12 mouse cellular contexts compared by ENCODE assay signal in the genomic region with DNA sequence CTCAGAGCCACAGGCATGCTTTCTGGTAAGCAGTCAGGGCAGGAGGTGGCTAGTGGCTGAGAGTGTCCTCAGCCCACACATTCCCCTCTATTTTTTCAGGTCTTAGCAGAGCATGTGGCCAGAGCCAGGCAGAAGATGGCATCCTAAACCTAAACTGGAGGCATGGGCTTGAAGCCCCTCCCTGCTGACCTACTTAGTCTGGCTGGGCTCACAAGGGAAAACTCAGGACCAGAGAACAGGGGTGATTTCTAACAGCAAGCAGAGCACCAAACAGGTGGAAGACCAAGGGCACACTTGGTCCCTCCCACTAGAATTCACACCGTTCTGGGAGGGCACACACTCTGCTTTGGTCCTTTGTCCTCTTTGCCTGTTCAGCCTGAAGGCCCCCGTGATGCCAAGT.
"Had no signal": no experiment of that assay in that cellular context is flagged by ENCODE, and none has a peak within 500 bp of the region (broad histone marks: within the 10 kb centered on the region; RNA-seq: fewer than 3 reads in every experiment).

No protein-coding gene starts in this region.

- H3K4me3 ChIP-seq: kidney, embryonic 15.5 days; left cerebral cortex, adult 2 months; limb, embryonic 15.5 days; liver, embryonic 12.5 days; midbrain, embryonic 12.5 days; neural tube, embryonic 13.5 days had no signal

- H3K27me3 ChIP-seq: kidney, embryonic 15.5 days; limb, embryonic 15.5 days; liver, embryonic 12.5 days; midbrain, embryonic 12.5 days; neural tube, embryonic 13.5 days had no signal

- H3K9ac ChIP-seq: kidney, embryonic 15.5 days; limb, embryonic 15.5 days; liver, embryonic 12.5 days; lung, embryonic 14.5 days; midbrain, embryonic 12.5 days; neural tube, embryonic 13.5 days had no signal

- H3K36me3 ChIP-seq: kidney, embryonic 15.5 days; limb, embryonic 15.5 days; liver, embryonic 12.5 days; midbrain, embryonic 12.5 days; neural tube, embryonic 13.5 days had no signal

- DNase-seq: lung, postnatal 4 days; right cerebral cortex, adult 18-20 months; right cerebral cortex, postnatal 25 days; thymus, postnatal 4 days had no signal

- H3K4me2 ChIP-seq: kidney, embryonic 15.5 days; limb, embryonic 15.5 days; liver, embryonic 12.5 days; lung, embryonic 14.5 days; midbrain, embryonic 12.5 days; neural tube, embryonic 13.5 days had no signal

- ATAC-seq: liver, embryonic 12.5 days had no signal

- H3K4me1 ChIP-seq: kidney, embryonic 15.5 days; liver, embryonic 12.5 days had no signal

- H3K27ac ChIP-seq: kidney, embryonic 15.5 days; left cerebral cortex, adult 2 months; limb, embryonic 15.5 days; liver, embryonic 12.5 days; midbrain, embryonic 12.5 days; neural tube, embryonic 13.5 days; stomach, postnatal 0 days had no signal

- H3K9me3 ChIP-seq: kidney, embryonic 15.5 days; limb, embryonic 15.5 days; liver, embryonic 12.5 days; midbrain, embryonic 12.5 days; neural tube, embryonic 13.5 days had no signal
